Mouse (Mus musculus): Measurements from ENCODE around the gene Sowaha. TPM values are rescaled to one million over a fixed set of nuclear protein-coding genes. Genes with fewer than 3 reads are reported as not detected.
A peak's percentile ranks its signal among the peaks of the same experiment; 100 is the strongest.

Sowaha gene
- polyA plus RNA-seq, 1 experiment from 2014 or later = 0.13 TPM

DNA sequence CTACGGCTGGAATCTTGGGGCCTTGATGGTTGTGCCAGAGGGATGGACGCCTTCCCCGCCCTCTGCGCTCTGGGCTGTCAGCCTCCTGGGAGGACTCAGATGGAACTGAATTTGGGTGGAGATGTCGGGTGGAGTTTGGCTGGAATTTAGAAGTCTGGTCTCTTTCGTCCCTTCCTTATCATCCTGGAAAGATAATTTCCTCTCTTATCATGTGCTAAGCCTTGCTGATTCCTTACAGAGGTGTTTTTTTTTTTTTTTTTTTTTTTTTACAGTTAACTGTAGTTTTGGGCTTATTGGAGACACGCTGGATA, 41.7 kb upstream of the Sowaha start:
- H3K4me3 ChIP-seq (ENCODE audit: low read depth, low read length) = peak overlapping the region; percentile 84; the same call in 1 of the 2 replicates
- no peak overlapping the region for H3K9ac ChIP-seq (replicated peaks; ENCODE audit: low read depth, low read length)
- H3K36me3 ChIP-seq (ENCODE audit: control insufficient read depth, insufficient read depth, low read length) = no peaks in the 10 kb centered on the region
- H3K4me1 ChIP-seq (ENCODE audit: control insufficient read depth, insufficient read depth, low read length) = peaks cover 23% of the 10 kb centered on the region; the same call in 1 of the 2 replicates
- no peak overlapping the region for H3K27ac ChIP-seq (ENCODE audit: low read length)
- H3K27me3 ChIP-seq (ENCODE audit: control insufficient read depth, insufficient read depth, low read length) = no peaks in the 10 kb centered on the region
- ATAC-seq (ENCODE audit: insufficient number of reproducible peaks, insufficient read depth, low FRiP score, low read depth) = no peak
- no peaks in the 10 kb centered on the region for H3K9me3 ChIP-seq (ENCODE audit: control insufficient read depth, low read depth, low read length)
- peak overlapping the region; percentile 83; the same call in 1 of the 2 replicates for H3K4me2 ChIP-seq (replicated peaks; ENCODE audit: low read depth, low read length)
- WGBS = 85% methylated on average over 7 of the region's 7 CpGs

DNA sequence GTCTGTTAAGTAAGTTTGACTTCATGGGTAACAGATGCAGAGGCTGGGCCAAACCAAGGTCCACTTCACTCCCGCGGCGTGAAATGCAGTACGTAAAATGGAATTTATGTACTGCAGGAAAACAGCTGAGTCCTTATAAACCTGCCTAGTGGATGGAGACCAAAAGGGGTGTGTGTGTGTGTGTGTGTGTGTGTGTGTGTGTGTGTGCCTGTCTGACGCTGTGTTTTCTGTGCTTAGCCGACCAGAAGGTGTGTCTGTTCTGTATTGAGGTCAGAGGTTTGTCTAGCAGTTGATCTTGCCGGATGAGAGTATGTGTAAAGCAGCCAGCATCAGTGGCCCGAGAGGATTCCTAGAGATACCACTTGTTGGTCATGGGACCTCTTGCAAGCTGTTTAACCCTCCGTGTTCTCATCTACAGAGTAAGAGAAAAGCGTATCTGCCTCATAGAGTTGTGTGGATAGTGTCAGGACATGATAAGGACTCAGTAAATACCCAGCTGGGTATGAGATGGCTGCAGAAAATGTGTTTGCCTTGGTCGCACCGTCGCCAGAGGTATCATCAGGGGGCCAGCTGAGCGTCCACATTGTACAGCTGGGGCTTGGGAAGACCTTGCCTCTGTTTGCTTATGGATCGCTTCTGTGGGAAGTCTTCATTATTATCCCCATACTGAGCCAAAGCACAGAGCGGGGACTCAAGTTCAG, 41.2 kb upstream of the Sowaha start:
- 40% methylated on average over 16 of the region's 16 CpGs for WGBS

DNA sequence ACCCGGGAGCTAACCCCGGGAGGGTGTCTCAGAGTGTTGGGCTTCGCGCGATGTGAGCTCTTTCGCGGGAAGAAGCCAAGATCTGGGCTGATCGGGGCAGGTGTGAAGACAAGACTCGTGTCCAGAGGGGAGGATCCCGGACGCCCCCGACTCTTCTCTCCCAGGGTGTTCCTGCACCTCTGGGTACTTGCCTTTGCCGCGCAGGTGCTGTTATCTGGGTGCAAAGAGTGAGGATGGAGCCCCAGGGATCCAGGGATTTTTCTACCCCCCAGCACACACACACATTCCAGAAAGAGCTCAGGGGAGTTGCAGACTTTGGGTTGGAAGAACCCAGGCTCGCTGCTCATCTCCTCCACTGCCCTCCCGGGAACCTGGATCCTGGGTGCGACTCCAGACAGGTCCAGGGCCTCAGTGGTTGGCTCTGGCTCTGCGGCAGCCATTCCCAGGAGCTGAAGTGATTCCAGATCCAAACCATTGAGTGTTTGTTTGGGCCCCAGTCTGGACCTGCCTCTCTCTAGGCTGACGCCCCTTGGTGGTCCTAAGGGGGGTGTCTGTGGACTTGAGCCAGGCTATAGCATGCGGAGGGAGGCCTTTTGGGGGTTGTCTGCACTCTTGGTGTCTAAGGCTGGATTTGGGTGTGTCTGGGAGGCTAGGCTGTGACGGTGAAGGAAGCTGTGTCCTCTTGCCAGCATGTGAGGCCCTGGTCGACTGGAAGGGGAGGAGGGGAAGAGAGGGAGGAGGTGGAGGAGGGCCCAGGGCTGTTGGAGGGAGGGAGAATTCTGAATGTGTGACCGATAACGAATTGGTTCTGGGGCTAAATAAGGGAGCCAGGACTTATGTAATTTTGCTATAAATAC, 40.3 kb upstream of the Sowaha start:
- WGBS = 2% methylated on average over 23 of the region's 24 CpGs
- peak overlapping the region; percentile 67 for H3K9ac ChIP-seq (replicated peaks; ENCODE audit: low read depth, low read length)
- no peaks in the 10 kb centered on the region for H3K27me3 ChIP-seq (ENCODE audit: control insufficient read depth, insufficient read depth, low read length)
- H3K4me1 ChIP-seq (ENCODE audit: control insufficient read depth, insufficient read depth, low read length) = peaks cover 23% of the 10 kb centered on the region; the same call in 1 of the 2 replicates
- H3K4me3 ChIP-seq (ENCODE audit: low read depth, low read length) = peak overlapping the region; percentile 84
- peak overlapping the region; percentile 75 for H3K27ac ChIP-seq (ENCODE audit: low read length)
- no peaks in the 10 kb centered on the region for H3K9me3 ChIP-seq (ENCODE audit: control insufficient read depth, low read depth, low read length)
- ATAC-seq (ENCODE audit: insufficient number of reproducible peaks, insufficient read depth, low FRiP score, low read depth) = peak; percentile 60; the same call in 1 of the 2 replicates
- peak overlapping the region; percentile 83 for H3K4me2 ChIP-seq (replicated peaks; ENCODE audit: low read depth, low read length)
- no peaks in the 10 kb centered on the region for H3K36me3 ChIP-seq (ENCODE audit: control insufficient read depth, insufficient read depth, low read length)

More for the DNA sequence above, 41.2 kb upstream of the Sowaha start:
- Histone ChIP-seq H3K4me3 (ENCODE audit: low read depth, low read length) (peak overlapping the region; percentile 84), H3K9me3 (ENCODE audit: control insufficient read depth, low read depth, low read length) (no peaks in the 10 kb centered on the region), H3K27ac (ENCODE audit: low read length) (no peak overlapping the region), H3K36me3 (ENCODE audit: control insufficient read depth, insufficient read depth, low read length) (no peaks in the 10 kb centered on the region), H3K9ac (replicated peaks; ENCODE audit: low read depth, low read length) (no peak overlapping the region), H3K27me3 (ENCODE audit: control insufficient read depth, insufficient read depth, low read length) (no peaks in the 10 kb centered on the region), H3K4me1 (ENCODE audit: control insufficient read depth, insufficient read depth, low read length) (peaks cover 23% of the 10 kb centered on the region; the same call in 1 of the 2 replicates), H3K4me2 (replicated peaks; ENCODE audit: low read depth, low read length) (peak overlapping the region; percentile 83)
- no peak for ATAC-seq (ENCODE audit: insufficient number of reproducible peaks, insufficient read depth, low FRiP score, low read depth)

DNA sequence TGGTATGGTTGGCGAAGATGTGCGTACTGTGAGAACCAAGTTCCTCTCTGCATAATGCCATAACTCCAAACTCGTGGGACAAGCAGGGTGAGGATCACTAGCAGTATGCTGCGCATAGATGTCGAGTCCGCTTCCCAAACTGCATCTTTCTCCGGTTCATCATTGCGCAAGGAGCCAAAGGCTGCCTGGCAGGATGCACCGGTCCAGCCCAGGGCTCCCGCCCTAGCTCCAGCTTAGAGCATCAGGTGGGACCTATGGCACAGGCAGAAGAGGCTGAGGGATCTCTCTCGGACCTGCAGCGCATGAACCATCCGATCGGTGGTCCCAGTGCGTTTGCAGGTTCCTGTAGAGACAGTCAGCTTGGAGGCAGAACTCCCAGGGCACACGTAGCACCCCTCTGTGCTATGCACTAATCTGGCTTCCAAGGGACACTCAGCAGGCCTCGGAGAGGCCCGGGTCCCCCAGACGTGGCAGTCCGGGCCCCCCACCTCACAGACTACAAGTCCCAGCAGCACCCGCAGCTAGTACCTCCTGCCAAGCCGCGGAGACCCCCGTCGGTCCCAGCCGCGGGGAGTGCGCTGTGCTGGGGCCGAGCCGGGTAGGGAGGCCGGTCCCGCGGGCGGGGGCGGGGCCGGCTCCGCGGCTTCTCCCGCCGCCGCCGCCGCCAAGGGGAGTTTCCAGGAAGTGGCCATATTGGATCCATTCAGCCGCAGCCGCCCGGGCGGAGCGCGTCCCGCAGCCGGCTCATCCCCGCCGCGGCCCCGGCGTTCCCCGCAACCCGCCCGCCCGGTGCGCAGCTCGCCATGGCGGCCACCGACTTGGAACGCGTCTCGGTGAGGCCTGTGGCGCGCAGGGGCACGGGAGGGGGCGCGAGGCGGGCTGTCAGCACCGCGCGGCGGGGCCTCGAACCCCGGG, 39.4 kb upstream of the Sowaha start, which contains the start of gene Sept8:
Gene Sept8, plus strand, starts transcription at position 51 of the 915 bp plus-strand sequence.
- ATAC-seq (ENCODE audit: insufficient number of reproducible peaks, insufficient read depth, low FRiP score, low read depth) = peak; percentile 73
- Histone ChIP-seq H3K9me3 (ENCODE audit: control insufficient read depth, low read depth, low read length) (no peaks in the 10 kb centered on the region), H3K4me2 (replicated peaks; ENCODE audit: low read depth, low read length) (peak within 1 kb of the TSS; percentile 83), H3K27ac (ENCODE audit: low read length) (peak within 1 kb of the TSS; percentile 75), H3K4me3 (ENCODE audit: low read depth, low read length) (peak within 1 kb of the TSS; percentile 84), H3K36me3 (ENCODE audit: control insufficient read depth, insufficient read depth, low read length) (no peaks in the 10 kb centered on the region), H3K9ac (replicated peaks; ENCODE audit: low read depth, low read length) (peak within 1 kb of the TSS; percentile 67), H3K4me1 (ENCODE audit: control insufficient read depth, insufficient read depth, low read length) (peaks cover 23% of the 10 kb centered on the region; the same call in 1 of the 2 replicates), H3K27me3 (ENCODE audit: control insufficient read depth, insufficient read depth, low read length) (no peaks in the 10 kb centered on the region)
- 4% methylated on average over 78 of the region's 79 CpGs for WGBS

DNA sequence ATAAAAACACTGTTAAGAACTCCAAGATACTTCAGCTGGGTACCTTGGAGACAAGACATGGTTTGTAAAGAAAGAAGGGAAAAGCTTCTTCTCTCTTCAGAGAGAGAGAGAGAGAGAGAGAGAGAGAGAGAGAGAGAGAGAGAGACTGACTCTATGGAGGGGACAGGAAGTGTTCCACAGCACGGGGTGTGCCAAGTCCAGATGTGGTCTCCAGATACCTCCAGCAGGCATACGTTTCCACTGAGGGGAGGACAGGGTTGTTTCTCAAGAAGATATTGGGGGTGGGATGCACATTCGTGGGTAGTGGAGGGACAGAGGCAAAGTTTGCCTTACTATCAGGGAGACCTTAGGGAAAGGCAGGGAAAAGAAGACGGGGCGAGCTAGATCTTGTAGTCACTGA, 38.7 kb upstream of the Sowaha start:
- Histone ChIP-seq H3K4me2 (replicated peaks; ENCODE audit: low read depth, low read length) (peak overlapping the region; percentile 83; the same call in 1 of the 2 replicates), H3K27me3 (ENCODE audit: control insufficient read depth, insufficient read depth, low read length) (no peaks in the 10 kb centered on the region), H3K9ac (replicated peaks; ENCODE audit: low read depth, low read length) (no peak overlapping the region), H3K4me3 (ENCODE audit: low read depth, low read length) (no peak overlapping the region), H3K36me3 (ENCODE audit: control insufficient read depth, insufficient read depth, low read length) (no peaks in the 10 kb centered on the region), H3K27ac (ENCODE audit: low read length) (peak overlapping the region; percentile 55; the same call in 1 of the 2 replicates), H3K9me3 (ENCODE audit: control insufficient read depth, low read depth, low read length) (no peaks in the 10 kb centered on the region), H3K4me1 (ENCODE audit: control insufficient read depth, insufficient read depth, low read length) (peaks cover 23% of the 10 kb centered on the region; the same call in 1 of the 2 replicates)
- 58% methylated on average over 5 of the region's 5 CpGs for WGBS
- no peak for ATAC-seq (ENCODE audit: insufficient number of reproducible peaks, insufficient read depth, low FRiP score, low read depth)

DNA sequence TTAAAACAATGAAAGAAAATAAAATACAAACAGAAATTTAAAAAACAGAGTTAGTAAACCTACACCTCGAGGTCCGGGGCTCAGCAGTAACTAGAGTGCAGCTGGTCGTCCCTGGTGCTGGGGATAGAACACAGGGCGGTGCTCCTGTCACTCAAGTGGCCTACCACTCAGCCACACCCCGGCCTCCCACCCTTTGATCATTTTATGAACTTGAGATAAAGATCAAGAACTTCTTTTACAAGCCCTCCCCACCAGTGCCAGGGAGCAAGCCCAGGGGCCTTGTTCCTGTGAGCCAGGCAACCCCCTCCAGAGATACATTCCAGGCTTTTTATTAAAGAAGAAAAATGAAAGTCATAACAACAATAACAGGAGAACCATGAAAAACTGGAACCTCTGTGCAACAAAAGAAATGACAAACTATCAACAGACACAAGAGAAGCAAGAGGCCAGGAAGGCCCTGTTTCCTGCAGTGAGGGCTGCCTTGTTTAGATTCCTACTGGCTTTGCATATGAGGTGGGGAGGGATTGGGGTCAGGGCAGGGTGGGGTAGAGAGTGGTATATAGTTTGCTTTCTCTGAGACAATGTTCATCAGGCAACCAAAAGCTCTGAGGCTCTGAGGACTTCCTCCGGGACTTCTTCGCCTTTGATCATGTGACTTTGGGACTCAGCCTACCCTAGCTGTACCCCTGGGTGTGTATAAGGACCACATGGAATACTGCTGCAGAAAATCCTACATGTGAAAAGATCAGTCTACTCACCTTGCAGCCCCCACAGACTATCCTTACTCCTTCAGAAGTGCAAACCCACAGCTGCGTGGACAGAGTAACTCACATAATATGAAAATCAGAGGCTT, 36.9 kb upstream of the Sowaha start:
- no peak overlapping the region for H3K4me3 ChIP-seq (ENCODE audit: low read depth, low read length)
- H3K27ac ChIP-seq (ENCODE audit: low read length) = no peak overlapping the region
- peaks cover 16% of the 10 kb centered on the region; the same call in 1 of the 2 replicates for H3K4me1 ChIP-seq (ENCODE audit: control insufficient read depth, insufficient read depth, low read length)
- H3K9me3 ChIP-seq (ENCODE audit: control insufficient read depth, low read depth, low read length) = no peaks in the 10 kb centered on the region
- ATAC-seq (ENCODE audit: insufficient number of reproducible peaks, insufficient read depth, low FRiP score, low read depth) = no peak
- 46% methylated on average over 8 of the region's 8 CpGs for WGBS
- H3K4me2 ChIP-seq (replicated peaks; ENCODE audit: low read depth, low read length) = no peak overlapping the region
- H3K36me3 ChIP-seq (ENCODE audit: control insufficient read depth, insufficient read depth, low read length) = no peaks in the 10 kb centered on the region
- no peak overlapping the region for H3K9ac ChIP-seq (replicated peaks; ENCODE audit: low read depth, low read length)
- no peaks in the 10 kb centered on the region for H3K27me3 ChIP-seq (ENCODE audit: control insufficient read depth, insufficient read depth, low read length)

DNA sequence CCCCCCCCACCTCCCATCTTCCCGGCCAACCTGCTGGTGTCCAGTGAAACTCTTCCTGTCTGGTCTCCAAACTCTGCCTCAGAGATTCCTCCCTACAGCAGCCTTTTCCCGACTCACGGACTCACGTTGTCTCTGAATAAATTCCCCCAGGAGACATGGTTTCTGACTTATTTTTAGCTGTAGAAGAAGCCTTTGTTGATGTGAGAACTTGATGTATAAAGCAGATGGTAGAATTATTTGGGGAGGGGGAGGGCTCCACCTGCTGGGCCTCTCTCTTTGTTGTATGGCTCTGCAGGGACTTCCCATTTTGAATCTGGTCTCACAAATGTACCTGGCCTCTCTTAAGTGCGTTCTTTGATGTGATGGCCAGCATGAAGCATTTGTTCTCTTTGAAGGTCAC, 30.3 kb upstream of the Sowaha start:
- H3K4me1 ChIP-seq (ENCODE audit: control insufficient read depth, insufficient read depth, low read length) = no peaks in the 10 kb centered on the region
- no peaks in the 10 kb centered on the region for H3K36me3 ChIP-seq (ENCODE audit: control insufficient read depth, insufficient read depth, low read length)
- WGBS = 50% methylated on average over 5 of the region's 5 CpGs
- no peak overlapping the region for H3K27ac ChIP-seq (ENCODE audit: low read length)
- no peak for ATAC-seq (ENCODE audit: insufficient number of reproducible peaks, insufficient read depth, low FRiP score, low read depth)
- H3K9ac ChIP-seq (replicated peaks; ENCODE audit: low read depth, low read length) = no peak overlapping the region
- H3K4me2 ChIP-seq (replicated peaks; ENCODE audit: low read depth, low read length) = no peak overlapping the region
- no peaks in the 10 kb centered on the region for H3K27me3 ChIP-seq (ENCODE audit: control insufficient read depth, insufficient read depth, low read length)
- no peak overlapping the region for H3K4me3 ChIP-seq (ENCODE audit: low read depth, low read length)
- no peaks in the 10 kb centered on the region for H3K9me3 ChIP-seq (ENCODE audit: control insufficient read depth, low read depth, low read length)

Data from stomach, embryonic 14.5 days (tissue).